9 mouse cellular contexts compared by ENCODE assay signal in the genomic region with DNA sequence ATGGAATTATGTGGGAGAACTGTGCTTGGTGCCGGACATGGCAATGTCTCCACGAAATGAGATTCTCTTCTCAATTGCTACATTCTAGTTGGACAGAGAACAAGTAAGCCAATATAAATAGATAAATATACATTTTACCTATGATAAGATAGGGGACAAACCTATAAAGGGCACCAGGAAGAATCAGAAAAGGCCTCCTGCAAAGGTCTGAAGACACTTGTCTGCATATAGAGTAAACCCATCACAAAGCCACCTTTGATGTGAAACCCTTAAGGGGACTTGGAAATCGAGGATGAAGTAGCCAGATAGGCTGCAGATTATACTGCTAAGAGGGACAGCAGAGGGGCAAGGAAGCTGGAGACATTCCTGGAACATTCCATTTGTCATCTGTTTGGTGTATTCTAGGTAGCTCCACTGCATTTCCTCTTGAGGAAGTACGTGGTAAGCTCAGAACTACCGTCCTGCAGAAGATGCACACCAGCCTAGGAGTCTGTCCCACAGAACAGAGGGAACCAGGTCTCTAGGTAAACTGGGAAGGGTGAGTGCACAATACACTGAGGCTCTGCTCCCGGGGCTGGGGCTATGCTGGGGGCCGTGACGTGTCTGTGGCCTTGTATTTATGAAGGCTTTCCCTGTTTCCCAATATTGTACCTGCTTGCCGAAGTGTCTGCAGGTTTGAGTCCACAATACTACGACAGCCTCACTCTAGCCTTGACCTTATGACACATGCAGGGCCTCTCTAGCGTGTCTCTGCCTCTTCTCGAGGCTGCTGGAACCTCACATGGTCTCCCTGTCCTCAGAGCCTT. TPM values are rescaled to one million over a fixed set of nuclear protein-coding genes. Genes with fewer than 3 reads are reported as not detected.
DNase-seq lines count a peak whose midpoint lies in the region; ATAC-seq and TF ChIP-seq lines count a peak whose summit lies in the region.
"Had no signal": no experiment of that assay in that cellular context is flagged by ENCODE, and none has a peak within 500 bp of the region (broad histone marks: within the 10 kb centered on the region; RNA-seq: fewer than 3 reads in every experiment).

No protein-coding gene starts in this region.

- H3K36me3 ChIP-seq in kidney, adult 2 months (ENCODE audit: control insufficient read depth, insufficient read depth, low read length): no peaks in the 10 kb centered on the region
- peaks cover 8% of the 10 kb centered on the region for H3K36me3 ChIP-seq in hindbrain, embryonic 13.5 days
- peaks cover 8% of the 10 kb centered on the region for H3K36me3 ChIP-seq in midbrain, embryonic 14.5 days (ENCODE audit: control insufficient read depth, insufficient read depth, low read length)

- WGBS in kidney, adult 2 months: 70% methylated on average over 12 of the region's 12 CpGs
- WGBS in hindbrain, embryonic 13.5 days: 83% methylated on average over 12 of the region's 12 CpGs
- WGBS in midbrain, embryonic 14.5 days: 84% methylated on average over 12 of the region's 12 CpGs

- peak overlapping the region; percentile 52; the same call in 1 of the 2 replicates for H3K4me3 ChIP-seq in kidney, adult 2 months (ENCODE audit: insufficient read depth, low read depth, low read length)
- H3K4me3 ChIP-seq in bone marrow macrophage, adult 2 months (ENCODE audit: insufficient read depth, low read length): peak overlapping the region; percentile 59
- H3K4me3 ChIP-seq in hindbrain, embryonic 13.5 days: peak overlapping the region; percentile 87
- H3K4me3 ChIP-seq in midbrain, embryonic 14.5 days (replicated peaks; ENCODE audit: low read depth, low read length): peak overlapping the region; percentile 91

- no peak for DNase-seq in kidney, adult 2 months
- DNase-seq in kidney, adult 18-20 months: no peak
- DNase-seq in midbrain, embryonic 14.5 days: no peak
- no peak for DNase-seq in adrenal gland, adult 2 months
- DNase-seq in layer of hippocampus, adult 11-12 months (ENCODE audit: low spot score): no peak
- DNase-seq in left cerebral cortex, adult 9 months (ENCODE audit: low spot score in 2 of 2): no peak

- H3K27me3 ChIP-seq in kidney, adult 2 months (replicated peaks; ENCODE audit: control insufficient read depth, insufficient read depth, low read length): no peaks in the 10 kb centered on the region
- no peaks in the 10 kb centered on the region for H3K27me3 ChIP-seq in hindbrain, embryonic 13.5 days
- H3K27me3 ChIP-seq in midbrain, embryonic 14.5 days (ENCODE audit: control insufficient read depth, insufficient read depth, low read length): no peaks in the 10 kb centered on the region

- H3K9me3 ChIP-seq in hindbrain, embryonic 13.5 days: no peaks in the 10 kb centered on the region
- no peaks in the 10 kb centered on the region for H3K9me3 ChIP-seq in midbrain, embryonic 14.5 days (ENCODE audit: control insufficient read depth, low read length)

- TF ChIP-seq POLR2A in kidney, adult 2 months (IDR thresholded peaks at IDR 0.05; ENCODE audit: low read depth, low read length): no peak
- TF ChIP-seq POLR2A in bone marrow macrophage, adult 2 months (IDR thresholded peaks at IDR 0.05; ENCODE audit: borderline replicate concordance, low read depth, low read length): no peak

- no peak for TF ChIP-seq CTCF in kidney, adult 2 months (conservative IDR thresholded peaks at IDR 0.05; ENCODE audit: insufficient read depth, insufficient read length, low read depth, low read length)
- TF ChIP-seq CTCF in bone marrow macrophage, adult 2 months (IDR thresholded peaks at IDR 0.05; ENCODE audit: low read depth, low read length): no peak

- H3K4me2 ChIP-seq in hindbrain, embryonic 13.5 days: peak overlapping the region; percentile 93
- peak overlapping the region; percentile 64 for H3K4me2 ChIP-seq in midbrain, embryonic 14.5 days (ENCODE audit: low read length)

- ATAC-seq in hindbrain, embryonic 13.5 days (ENCODE audit: low FRiP score): no peak
- ATAC-seq in midbrain, embryonic 14.5 days (ENCODE audit: low FRiP score, low TSS enrichment): no peak

- H3K9ac ChIP-seq in hindbrain, embryonic 13.5 days: peak overlapping the region; percentile 72
- peak overlapping the region; percentile 88; the same call in 1 of the 2 replicates for H3K9ac ChIP-seq in midbrain, embryonic 14.5 days (replicated peaks; ENCODE audit: low read length)

- H3K4me1 ChIP-seq in kidney, adult 2 months (ENCODE audit: control insufficient read depth, insufficient read depth, low read length): peaks cover 27% of the 10 kb centered on the region
- peaks cover 37% of the 10 kb centered on the region for H3K4me1 ChIP-seq in bone marrow macrophage, adult 2 months (ENCODE audit: control insufficient read depth, insufficient read depth, low read length)
- peaks cover 54% of the 10 kb centered on the region for H3K4me1 ChIP-seq in hindbrain, embryonic 13.5 days (replicated peaks)
- peaks cover 32% of the 10 kb centered on the region for H3K4me1 ChIP-seq in midbrain, embryonic 14.5 days (ENCODE audit: control insufficient read depth, insufficient read depth, low read length)

- peak overlapping the region; percentile 97 for H3K27ac ChIP-seq in kidney, adult 2 months (ENCODE audit: insufficient read depth, low read depth, low read length)
- peak overlapping the region; percentile 80 for H3K27ac ChIP-seq in bone marrow macrophage, adult 2 months (ENCODE audit: insufficient read depth, low read depth, low read length)
- peak overlapping the region; percentile 92 for H3K27ac ChIP-seq in hindbrain, embryonic 13.5 days
- H3K27ac ChIP-seq in midbrain, embryonic 14.5 days (replicated peaks; ENCODE audit: low read depth, low read length): peak overlapping the region; percentile 91

RNA-seq across cellular contexts. Expression of a gene that starts 1.0 kb away (rescaled TPM):
- 108 and 114 TPM in 2 replicates for polyA plus RNA-seq in kidney, adult 2 months (2012; rRNA removed)
- 132 and 166 TPM in 2 replicates for polyA plus RNA-seq in bone marrow macrophage, adult 2 months (2012; ENCODE audit: insufficient read depth, insufficient read length, missing spikeins)
- polyA plus RNA-seq in hindbrain, embryonic 13.5 days (2015; fragmentation: Nextera tagmentation; extraction: Ambion mirVana): 310 and 311 TPM in 2 replicates
- 286 and 299 TPM in 2 replicates for polyA plus RNA-seq in midbrain, embryonic 14.5 days (2014; fragmentation: Nextera tagmentation; extraction: Ambion mirVana)
- total RNA-seq in adrenal gland, adult 2 months (2021): 100 to 1,000 TPM; 191 to 208 TPM
- 94.4 and 133 TPM in 2 replicates for polyA plus RNA-seq in adrenal gland, adult 2 months (2012; rRNA removed)

RNA-seq across cellular contexts. Expression of a gene that starts 28.4 kb away (rescaled TPM):
- 30.7 and 31.8 TPM in 2 replicates for polyA plus RNA-seq in kidney, adult 2 months (2012; rRNA removed)
- 13.5 and 19.6 TPM in 2 replicates for polyA plus RNA-seq in bone marrow macrophage, adult 2 months (2012; ENCODE audit: insufficient read depth, insufficient read length, missing spikeins)
- polyA plus RNA-seq in hindbrain, embryonic 13.5 days (2015; fragmentation: Nextera tagmentation; extraction: Ambion mirVana): 10.0 and 11.0 TPM in 2 replicates
- 8.0 and 11.5 TPM in 2 replicates for polyA plus RNA-seq in midbrain, embryonic 14.5 days (2014; fragmentation: Nextera tagmentation; extraction: Ambion mirVana)
- total RNA-seq in adrenal gland, adult 2 months (2021): 10 to 100 TPM; 20.0 to 21.0 TPM
- 31.2 and 38.6 TPM in 2 replicates for polyA plus RNA-seq in adrenal gland, adult 2 months (2012; rRNA removed)
- polyA plus RNA-seq: large intestine, adult 2 months had no signal

RNA-seq across cellular contexts. Expression of a gene that starts 55.8 kb away (rescaled TPM):
- 45.3 and 70.3 TPM in 2 replicates for polyA plus RNA-seq in kidney, adult 2 months (2012; rRNA removed)
- 109 and 122 TPM in 2 replicates for polyA plus RNA-seq in bone marrow macrophage, adult 2 months (2012; ENCODE audit: insufficient read depth, insufficient read length, missing spikeins)
- 0.60 and 0.88 TPM in 2 replicates for polyA plus RNA-seq in hindbrain, embryonic 13.5 days (2015; fragmentation: Nextera tagmentation; extraction: Ambion mirVana)
- 1.4 TPM in 2 replicates for polyA plus RNA-seq in midbrain, embryonic 14.5 days (2014; fragmentation: Nextera tagmentation; extraction: Ambion mirVana)
- total RNA-seq in adrenal gland, adult 2 months (2021): 100 to 1,000 TPM; 366 to 466 TPM
- 3,420 and 4,353 TPM in 2 replicates for polyA plus RNA-seq in adrenal gland, adult 2 months (2012; rRNA removed)

RNA-seq across cellular contexts. Expression of a gene that starts 56.7 kb away (rescaled TPM):
- polyA plus RNA-seq in kidney, adult 2 months (2012; rRNA removed): 288 and 414 TPM in 2 replicates
- 129 and 138 TPM in 2 replicates for polyA plus RNA-seq in bone marrow macrophage, adult 2 months (2012; ENCODE audit: insufficient read depth, insufficient read length, missing spikeins)
- polyA plus RNA-seq in hindbrain, embryonic 13.5 days (2015; fragmentation: Nextera tagmentation; extraction: Ambion mirVana): 30.8 and 33.5 TPM in 2 replicates
- 28.8 and 29.9 TPM in 2 replicates for polyA plus RNA-seq in midbrain, embryonic 14.5 days (2014; fragmentation: Nextera tagmentation; extraction: Ambion mirVana)
- total RNA-seq in adrenal gland, adult 2 months (2021): 10 to 100 TPM; 29.9 to 30.1 TPM
- polyA plus RNA-seq in adrenal gland, adult 2 months (2012; rRNA removed): 72.0 and 77.3 TPM in 2 replicates

Comparison
In these comparisons a context has a peak if more than half of its experiments do, and no peak if none do; other contexts are left out.
1. RNA of a gene that starts 55.8 kb away (polyA plus RNA-seq): 3,420 to 4,353 TPM in adrenal gland, adult 2 months; 109 to 122 TPM in bone marrow macrophage, adult 2 months, 45.3 to 70.3 TPM in kidney, adult 2 months, 1.4 TPM in midbrain, embryonic 14.5 days and 0.60 to 0.88 TPM in hindbrain, embryonic 13.5 days; every median in the first group is over 10 times any median in the second.
2. Peak in every context shown above with its lines, with median percentiles within 50 percentile points of each other: H3K27ac ChIP-seq and H3K4me3 ChIP-seq.